Mouse (Mus musculus): ENCODE data around the gene Glb1l.

Gene Glb1l

DNA sequence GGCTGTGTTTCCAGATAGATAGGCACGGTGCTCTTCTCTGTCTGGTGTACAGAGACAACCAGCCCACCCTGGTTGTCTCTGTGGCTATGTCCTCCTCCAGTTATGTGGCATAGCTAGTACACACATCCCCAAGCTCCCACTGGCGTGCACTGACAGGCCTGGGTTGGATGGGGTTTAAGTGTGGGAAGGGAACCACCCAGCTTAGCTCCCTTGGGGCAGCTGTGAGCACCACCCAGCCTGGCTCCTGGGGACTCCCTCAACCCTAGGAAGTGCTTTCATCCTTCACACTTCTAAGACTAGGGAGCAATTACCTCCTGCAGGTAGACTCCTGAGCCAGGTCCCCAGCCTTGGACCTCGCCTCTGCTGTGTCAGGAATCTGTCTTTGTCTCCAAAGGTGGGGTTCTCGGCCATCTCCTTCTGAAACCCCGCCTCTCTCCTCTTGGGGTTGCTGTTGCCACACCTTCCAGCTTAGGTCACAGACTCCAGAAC lies 21.1 kb upstream of the Glb1l start, which contains the start of gene A630095N17Rik:
Gene A630095N17Rik, minus strand, starts transcription at position 439 of the 489 bp plus-strand sequence.
- DNase-seq (ENCODE audit: extremely low read depth, low read depth, low spot score), result no peak

DNA sequence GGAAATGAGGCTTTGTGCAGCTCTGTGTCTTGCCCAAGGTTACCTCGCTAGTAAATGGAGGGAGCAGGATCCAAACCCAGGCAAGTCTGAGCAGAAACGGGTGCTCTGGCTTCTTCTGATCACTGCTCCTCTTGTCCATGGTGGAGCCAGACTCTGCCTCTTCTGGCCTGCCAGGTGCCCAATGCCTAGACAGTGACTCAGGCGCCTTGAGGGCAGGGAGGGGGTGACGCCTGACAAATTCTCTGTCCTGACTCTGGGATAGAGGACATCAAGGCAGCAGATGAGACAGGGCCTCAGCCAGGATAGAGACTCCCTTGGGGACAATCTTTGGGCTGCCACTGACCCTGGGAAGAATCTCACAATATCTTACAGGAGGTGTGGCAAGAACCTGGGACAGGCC lies 20.6 kb upstream of the Glb1l start:
- no peak for DNase-seq (ENCODE audit: extremely low read depth, low read depth, low spot score)

DNA sequence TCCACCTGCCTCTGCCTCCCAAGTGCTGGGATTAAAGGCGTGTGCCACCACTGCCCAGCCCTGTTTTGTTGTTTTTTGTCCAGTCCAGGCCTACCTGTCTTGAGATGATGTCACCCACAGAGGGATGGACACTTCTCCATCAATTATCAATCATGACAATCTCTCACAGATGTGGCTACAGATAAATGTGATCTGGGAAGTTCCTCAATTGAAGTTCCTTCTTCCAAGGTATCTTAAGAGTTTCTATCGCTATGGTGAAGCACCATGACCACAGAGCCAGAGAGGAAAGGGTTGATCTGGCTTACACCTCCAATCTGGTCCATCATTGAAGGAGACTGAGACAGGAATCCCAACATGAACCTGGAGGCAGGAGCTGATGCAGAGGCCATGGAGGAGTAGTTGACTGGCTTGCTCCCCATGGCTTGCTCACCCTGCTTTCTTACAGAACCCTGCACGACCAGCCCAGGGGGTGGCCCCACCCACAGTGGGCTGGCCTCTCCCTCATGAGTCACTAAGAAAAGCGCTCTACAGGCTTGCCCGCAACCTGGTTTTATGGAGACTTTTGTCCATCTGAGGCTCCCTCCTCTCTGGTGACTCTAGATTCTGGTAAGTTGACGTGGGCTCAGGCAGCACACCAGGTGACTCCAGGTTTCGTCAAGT lies 19.9 kb upstream of the Glb1l start:
- DNase-seq (ENCODE audit: extremely low read depth, low read depth, low spot score), result no peak

DNA sequence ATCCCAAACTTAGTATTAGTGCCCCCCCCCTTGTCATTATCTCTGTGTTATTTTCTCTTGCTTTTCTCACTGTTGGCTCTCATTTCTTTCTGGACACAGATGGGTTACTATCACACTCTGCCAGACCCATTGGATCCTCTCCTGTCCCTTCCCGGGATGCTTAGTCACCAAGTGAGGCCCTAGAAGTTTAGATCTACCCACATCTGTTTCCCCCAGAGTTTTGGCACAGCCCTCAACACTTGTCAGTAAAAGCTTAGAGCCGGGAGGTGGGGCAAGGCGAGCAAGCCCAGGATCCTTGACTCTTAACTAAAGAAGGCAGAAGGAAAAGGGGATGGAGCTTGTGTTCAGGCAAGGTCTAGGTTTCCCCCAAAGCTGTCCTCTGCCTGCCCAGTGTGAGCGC lies 18.5 kb upstream of the Glb1l start:
- DNase-seq (ENCODE audit: extremely low read depth, low read depth, low spot score), result no peak

DNA sequence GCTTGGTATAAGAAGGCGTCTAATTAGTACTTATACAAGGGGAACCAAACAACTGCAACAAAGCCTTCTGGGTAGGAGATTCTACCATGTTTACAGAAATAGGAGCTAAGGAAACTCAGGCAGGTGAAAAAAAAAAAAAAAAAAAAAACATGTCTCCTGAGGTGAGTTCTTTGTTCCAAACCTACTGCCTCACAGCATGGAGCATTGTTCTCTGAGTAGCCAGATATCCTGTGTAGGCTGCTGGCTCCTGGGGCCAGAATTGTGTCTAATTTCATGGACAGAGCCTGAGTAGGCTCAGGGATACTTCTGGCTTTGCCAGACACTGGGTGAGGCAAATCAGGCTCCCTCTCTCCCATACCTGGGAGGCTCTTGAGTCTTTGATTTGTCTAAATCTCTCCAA lies 17.0 kb upstream of the Glb1l start:
- DNase-seq (ENCODE audit: extremely low read depth, low read depth, low spot score), result no peak

DNA sequence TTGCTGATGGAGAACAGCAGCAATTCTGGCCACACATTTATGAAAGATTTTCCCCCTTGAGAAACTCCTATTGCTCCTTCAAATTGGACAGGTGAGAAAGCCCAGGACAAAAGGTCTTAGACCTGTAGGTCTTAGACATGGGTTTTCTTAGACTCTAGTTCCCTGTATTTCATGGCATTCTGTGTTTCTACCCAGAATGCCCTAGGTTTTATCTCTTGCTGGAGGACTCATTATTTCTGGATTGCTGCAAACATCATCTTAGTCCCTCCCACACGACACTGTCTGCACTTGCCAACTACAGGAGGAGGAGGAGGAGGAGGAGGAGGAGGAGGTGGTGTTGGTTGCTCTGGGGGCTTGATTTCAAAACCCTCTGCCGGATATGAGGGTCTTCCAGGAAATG lies 15.5 kb upstream of the Glb1l start:
- DNase-seq (ENCODE audit: extremely low read depth, low read depth, low spot score), result no peak

DNA sequence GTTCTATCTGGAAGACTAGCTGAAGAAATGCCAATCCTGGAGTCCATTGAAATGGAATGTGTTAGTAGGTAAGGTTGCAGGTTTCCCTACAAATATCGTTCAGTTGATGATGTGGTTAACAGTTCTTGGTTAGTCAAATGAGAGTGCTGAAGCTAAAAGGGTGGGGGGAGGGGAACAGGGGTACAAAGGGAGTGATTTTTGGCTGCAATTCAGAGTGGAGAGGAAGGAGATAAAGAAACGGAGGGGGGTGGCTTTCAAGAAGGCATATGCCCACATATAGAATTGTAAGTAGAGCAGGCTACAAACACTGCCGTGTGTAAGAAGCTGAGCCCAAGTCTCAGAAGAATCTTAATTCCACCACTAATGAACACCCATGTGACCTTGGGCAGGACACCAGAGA lies 14.9 kb upstream of the Glb1l start:
- DNase-seq (ENCODE audit: extremely low read depth, low read depth, low spot score), result no peak

DNA sequence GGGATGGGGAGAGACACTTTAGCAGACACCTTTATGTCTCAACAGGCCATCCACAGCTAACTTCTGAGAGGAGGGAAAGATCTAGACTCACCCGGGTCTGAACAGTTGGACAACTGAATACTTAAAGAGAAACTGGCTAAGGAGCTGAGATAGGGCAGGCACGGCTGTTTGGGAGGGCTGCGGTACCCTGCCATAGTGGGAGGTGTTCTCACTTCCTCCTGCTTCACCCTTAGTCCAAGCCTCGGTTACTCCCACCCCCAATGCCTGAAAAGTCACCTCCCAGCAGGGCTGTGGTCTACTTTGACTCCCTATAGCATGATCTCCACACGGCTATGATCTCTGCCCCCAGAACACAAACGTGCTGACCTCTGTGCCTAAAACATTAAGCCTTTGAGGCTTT lies 12.9 kb upstream of the Glb1l start:
- no peak for DNase-seq (ENCODE audit: extremely low read depth, low read depth, low spot score)

DNA sequence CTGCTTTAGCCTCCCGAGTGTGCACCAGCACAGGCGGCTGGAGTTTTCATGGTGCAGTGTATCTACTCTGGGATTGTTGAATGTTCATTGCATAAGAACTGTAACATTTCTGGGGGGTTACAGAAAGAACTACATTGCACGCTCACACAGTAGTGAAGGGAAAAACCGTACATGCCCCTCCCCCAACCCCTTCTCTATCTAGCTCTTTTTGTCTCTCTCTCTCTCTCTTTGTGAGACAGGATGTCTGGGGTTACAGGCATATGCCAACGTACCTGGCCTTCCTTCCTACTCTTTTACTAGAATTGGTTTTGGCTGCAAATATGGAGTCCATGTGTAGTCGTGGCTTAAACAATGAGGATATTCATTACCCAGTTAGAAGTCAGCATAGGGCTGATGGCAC lies 12.3 kb upstream of the Glb1l start:
- no peak for DNase-seq (ENCODE audit: extremely low read depth, low read depth, low spot score)

DNA sequence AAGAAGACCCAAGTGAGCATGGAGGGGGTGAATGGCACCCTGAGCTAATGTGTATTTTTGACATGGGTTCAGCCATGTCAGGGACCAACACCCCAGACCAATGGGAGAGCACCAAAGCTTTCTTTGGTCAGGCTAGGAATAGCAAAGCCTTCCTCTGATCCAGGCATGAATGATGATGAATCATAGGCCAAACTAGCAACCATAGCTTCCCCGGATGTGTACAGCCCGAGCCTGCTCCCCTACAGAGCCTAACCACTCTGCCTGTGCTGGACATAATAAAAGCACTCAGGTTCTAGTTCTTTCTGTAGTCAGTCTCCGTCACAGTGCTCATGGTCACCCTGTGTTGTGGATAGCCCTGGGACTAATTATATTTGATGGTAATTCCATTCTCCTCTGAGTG lies 10.9 kb upstream of the Glb1l start:
- DNase-seq (ENCODE audit: extremely low read depth, low read depth, low spot score), result no peak

DNA sequence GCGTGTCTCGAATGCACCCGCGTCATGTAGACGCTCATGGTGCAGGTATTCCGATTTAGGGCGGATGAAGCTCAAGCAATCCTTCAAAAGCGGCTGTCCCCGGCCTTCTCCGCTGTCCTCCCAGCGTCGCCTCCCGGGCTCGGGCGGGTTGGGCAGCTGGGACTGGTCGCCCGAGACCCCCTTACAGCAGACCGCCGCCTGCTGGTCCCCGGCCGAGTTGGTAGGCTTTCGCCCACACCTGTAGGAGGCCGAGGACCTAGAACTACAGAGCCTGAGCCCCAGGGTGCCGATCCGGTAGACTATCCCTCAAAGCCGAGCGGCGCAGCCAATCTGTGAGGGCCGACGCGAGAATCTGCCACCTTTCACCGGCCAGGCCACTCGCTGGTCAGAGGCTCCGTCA lies 8.9 kb upstream of the Glb1l start, which contains the start of gene Tuba4a:
Gene Tuba4a, minus strand, starts transcription at position 335 of the 400 bp plus-strand sequence.
- DNase-seq (ENCODE audit: extremely low read depth, low read depth, low spot score), result no peak

DNA sequence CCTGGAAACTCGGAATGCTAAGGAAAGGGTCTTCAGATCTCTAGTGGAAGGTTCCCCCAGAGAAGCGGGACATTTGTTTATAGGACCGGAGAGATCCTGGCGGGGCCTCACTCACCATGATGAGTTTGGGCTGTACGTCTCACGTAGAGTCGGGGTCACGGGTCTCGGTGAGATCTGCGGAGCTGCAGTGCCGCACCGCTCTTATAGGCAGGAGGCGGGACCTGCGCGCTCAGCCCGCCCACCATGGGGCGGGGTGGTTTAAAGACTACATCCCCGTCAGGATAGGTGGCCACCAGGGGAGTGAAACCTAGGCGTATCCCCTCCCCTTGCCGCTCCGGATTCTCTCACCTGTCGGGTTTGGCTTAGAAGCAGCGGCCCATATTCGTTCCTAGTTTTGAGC lies 8.5 kb upstream of the Glb1l start:
- no peak for DNase-seq (ENCODE audit: extremely low read depth, low read depth, low spot score)

DNA sequence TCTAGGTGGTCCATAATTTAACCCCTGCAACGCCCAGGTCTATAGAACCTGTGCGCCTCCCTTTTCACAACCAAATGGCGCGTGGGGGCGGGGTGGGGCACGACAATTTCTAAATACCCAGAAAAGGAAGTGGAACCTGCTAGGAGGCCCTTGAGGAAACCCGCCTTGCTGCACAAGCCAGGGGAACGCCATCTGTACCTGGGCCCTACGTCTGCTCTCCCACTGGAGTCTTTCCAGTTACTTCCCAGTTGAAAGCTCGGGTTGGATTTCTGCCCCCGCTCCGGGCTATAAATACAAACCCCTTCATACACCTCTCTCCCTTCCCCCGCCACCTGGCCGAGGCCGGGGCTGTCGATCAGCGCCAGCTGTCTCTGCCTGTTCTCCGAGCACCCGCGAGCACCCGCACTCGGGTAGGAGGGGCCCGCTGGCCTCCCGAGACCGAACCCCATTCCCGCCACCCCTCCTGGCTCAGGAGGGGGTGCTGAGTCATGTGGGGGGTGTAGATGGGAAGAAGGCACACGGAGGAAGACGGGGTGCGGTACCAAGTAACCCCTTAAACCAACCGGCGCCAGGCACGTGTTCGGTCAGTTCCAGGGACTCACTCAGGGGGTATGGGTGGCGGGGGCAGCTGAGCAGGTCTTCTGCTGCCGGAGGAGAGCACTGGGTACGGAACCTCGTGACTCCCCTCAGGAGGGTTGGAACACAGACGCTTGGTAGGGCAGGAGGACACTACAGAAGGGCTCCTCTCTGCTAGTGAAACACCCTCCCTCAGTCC lies 7.8 kb upstream of the Glb1l start:
- DNase-seq (ENCODE audit: extremely low read depth, low read depth, low spot score), result no peak

DNA sequence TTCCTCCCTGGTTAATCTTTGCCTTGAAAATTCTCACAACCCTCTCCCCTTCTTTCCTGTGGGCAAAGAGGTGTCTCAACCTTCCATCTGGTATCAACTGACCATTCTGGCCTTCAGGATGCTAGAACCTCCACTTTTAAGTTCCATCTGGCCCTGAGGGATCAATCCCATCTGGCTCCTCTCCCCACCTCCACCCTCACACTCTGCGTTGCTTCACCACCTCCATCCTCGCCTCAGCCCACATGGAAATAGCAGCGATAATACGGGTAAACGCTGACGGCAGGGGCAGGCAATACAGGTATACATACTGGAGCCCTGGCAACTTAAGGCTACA lies 7.2 kb upstream of the Glb1l start:
- DNase-seq (ENCODE audit: extremely low read depth, low read depth, low spot score), result no peak

DNA sequence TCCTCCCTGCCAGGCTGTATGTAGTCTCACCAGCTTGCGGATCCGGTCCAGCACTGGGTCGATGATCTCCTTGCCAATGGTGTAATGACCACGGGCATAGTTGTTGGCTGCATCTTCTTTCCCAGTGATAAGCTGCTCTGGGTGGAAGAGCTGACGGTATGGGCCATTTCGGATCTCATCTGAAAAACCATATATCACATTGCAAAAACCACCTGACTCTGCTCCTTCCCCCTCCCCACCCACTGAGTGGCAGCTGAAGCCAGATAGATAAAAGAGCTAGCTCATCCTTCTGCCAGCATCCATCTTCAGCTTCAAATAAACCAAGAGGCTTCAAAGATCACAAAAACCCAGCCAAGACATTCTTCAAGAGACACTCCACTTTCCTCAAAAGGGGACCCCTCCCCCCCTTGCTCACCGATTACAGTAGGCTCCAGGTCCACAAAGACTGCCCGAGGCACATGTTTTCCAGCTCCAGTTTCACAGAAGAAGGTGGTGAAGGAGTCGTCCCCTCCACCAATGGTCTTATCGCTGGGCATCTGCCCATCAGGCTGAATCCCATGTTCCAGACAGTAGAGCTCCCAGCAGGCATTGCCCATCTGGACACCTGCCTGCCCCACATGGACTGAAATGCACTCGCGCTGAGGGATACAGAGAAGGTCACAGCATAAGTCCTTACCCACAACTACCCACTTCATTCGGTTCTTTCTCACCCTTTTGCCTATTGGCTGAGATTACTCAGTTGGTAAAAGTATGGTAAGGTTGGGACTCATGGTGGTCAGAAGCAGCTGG lies 6.4 kb upstream of the Glb1l start:
- no peak for DNase-seq (ENCODE audit: extremely low read depth, low read depth, low spot score)

DNA sequence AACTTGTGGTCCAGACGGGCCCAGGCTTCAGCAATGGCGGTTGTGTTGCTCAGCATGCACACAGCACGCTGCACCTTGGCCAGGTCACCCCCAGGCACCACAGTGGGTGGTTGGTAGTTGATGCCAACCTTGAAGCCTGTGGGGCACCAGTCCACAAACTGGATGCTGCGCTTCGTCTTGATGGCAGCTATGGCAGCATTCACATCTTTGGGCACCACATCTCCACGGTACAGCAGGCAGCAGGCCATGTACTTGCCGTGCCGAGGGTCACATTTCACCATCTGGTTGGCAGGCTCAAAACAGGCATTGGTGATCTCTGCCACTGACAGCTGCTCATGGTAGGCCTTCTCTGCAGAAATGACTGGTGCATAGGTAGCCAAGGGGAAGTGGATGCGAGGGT lies 5.2 kb upstream of the Glb1l start:
- no peak for DNase-seq (ENCODE audit: extremely low read depth, low read depth, low spot score)

DNA sequence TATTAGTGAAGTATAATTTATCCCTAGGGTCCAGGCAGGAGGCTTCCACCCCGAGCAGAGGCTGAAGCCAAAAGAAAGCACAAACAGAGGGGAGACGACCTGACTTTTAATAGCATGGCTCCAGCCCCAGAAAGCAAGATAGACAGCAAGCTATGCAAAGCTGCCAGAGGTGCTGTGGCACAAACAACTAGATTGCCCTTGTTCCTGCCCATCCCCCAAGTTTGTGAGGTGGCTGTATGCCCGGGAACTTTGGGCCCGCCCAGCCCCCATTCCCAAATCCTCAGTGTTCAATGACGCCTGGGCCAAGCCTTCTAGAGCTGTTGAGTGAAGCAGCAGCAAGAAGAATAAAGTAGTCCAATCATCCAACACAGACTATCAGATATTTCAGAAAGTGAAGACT lies 4.3 kb upstream of the Glb1l start:
- no peak for DNase-seq (ENCODE audit: extremely low read depth, low read depth, low spot score)

DNA sequence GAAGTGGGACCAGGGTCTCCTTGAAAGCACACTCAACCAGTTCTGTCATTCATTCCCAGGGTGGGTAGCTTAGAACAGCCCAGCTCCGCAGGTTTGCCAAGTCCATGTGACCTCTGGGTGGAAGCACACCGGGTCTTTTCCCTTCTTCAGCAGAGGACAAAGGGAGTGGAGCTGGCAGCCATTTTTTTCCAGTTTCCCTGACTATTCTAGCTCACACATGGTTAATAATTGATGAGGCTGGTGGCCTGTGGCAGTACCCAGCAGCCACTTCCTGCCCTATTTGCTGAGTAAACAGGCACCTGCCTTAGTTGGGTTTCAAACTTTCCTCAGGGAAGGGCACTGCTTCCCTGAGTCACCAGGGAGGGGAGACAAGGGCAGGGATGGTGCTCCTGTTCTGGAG lies 3.8 kb upstream of the Glb1l start:
- no peak for DNase-seq (ENCODE audit: extremely low read depth, low read depth, low spot score)

DNA sequence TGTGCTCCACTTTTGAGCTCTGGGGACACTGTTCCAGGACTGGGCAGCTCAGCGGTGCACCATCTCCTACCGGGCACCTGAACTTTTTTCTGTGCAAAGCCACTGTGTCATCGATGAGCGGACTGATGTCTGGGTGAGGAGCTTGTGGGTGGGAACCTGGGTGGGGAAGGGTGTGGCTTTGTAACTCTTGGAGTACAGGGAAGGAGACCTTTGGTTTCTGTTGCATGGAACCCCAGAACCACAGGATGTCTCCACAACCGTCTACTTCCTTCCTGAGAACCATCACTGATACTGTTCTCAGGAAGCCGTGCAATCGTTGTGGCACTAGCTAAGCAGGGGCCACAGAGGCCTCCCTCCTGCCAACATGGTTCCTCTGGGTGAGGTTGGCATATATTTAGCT lies 2.5 kb upstream of the Glb1l start:
- DNase-seq (ENCODE audit: extremely low read depth, low read depth, low spot score), result no peak

DNA sequence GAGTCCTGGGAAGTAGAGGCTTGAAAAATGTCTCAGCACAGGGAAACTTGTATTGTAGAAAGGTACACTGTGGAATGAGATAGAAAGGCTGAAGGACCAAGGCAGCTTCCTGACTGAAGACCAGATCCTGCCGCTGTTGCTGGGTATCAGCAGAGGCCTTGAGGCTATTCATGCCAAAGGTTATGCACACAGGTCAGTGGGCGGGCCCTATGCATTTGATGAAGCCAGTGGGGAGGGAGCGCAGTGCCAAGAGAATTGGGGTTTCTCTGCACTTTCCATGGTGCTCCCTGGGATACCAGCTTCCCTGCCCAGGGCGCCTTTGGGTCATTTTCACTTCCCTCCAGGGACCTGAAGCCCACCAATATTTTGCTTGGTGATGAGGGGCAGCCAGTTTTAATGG lies 1.9 kb upstream of the Glb1l start:
- DNase-seq (ENCODE audit: extremely low read depth, low read depth, low spot score), result no peak

DNA sequence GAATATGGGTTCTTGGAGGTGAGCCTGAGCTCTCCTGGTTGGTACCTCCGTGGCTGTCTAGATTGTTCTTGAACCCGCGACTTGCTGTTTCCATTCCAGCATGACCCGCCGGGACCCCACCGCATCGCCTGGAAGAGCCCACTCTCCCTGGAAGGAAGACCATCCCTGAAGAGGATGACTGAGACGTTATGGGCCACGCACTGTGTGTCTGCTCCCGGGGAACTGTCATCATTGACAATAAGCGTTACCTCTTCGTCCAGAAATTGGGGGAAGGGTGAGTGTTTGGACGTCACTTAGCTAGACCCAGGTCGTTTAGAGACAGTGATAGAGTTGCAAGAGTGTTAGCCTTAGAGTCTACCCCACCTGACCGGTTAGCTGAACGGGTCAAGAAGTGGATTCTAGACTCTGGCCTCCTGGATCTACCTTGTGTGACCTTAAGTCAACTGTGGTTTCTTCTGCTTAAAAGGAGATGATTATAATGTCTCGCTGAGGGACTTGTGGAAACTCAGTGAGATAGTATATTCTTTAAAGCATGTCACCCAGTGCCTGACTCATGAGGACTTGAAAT lies 612 bp upstream of the Glb1l start:
- DNase-seq (ENCODE audit: extremely low read depth, low read depth, low spot score), result no peak

Data from fat pad, adult 2 months (tissue).